Mouse (Mus musculus): Measurements from ENCODE around the gene Pbrm1.

Gene Pbrm1

GRCm38 (mm10) chr14:31133023-31133665 lies 114.2 kb downstream of the Pbrm1 start:
- no peak for DNase-seq (ENCODE audit: low spot score)

DNA sequence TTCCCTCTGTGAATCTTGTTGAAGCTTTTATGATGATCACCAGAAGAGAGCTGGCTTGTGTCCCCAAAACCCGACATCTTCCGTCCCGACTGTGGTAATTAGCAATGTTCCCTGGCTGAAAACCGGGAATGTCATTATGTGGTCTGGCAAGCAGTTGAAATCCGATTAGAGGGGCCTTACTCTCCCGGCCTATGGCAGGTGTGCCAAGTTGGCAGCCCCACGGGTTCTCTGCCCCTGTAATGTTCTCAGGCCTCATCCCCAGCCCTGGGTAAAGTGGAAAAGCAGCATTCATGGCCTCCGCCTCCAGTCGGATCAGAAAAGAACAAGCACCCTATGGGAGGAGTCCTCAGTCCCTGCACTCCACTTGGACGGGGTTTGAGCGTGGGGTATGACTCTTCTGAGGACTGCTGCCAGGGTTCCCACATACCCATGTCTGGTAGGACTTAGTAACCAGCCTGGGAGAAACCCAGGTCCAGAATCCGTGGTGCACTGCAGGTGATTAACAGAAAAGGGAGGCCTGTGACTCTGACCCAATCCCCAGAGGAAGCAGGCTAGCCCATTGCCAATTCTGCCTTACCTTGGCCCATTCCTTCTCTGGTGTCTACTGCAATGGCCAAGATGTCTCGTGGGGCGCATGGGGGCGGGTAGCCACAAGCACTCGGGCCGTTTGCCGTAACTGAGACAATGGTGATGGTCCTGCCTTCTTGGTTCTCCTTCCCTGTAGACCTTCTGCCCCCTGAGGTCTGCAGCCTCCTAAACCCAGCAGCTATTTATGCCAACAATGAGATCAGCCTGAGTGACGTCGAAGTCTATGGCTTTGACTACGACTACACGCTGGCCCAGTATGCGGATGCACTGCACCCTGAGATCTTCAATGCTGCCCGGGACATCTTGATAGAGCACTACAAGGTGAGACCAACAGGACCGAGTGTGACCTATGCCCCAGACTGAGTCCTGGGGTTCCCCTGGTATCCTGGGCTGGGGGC lies 115.4 kb downstream of the Pbrm1 start:
- no peak for DNase-seq (ENCODE audit: low spot score)

DNA sequence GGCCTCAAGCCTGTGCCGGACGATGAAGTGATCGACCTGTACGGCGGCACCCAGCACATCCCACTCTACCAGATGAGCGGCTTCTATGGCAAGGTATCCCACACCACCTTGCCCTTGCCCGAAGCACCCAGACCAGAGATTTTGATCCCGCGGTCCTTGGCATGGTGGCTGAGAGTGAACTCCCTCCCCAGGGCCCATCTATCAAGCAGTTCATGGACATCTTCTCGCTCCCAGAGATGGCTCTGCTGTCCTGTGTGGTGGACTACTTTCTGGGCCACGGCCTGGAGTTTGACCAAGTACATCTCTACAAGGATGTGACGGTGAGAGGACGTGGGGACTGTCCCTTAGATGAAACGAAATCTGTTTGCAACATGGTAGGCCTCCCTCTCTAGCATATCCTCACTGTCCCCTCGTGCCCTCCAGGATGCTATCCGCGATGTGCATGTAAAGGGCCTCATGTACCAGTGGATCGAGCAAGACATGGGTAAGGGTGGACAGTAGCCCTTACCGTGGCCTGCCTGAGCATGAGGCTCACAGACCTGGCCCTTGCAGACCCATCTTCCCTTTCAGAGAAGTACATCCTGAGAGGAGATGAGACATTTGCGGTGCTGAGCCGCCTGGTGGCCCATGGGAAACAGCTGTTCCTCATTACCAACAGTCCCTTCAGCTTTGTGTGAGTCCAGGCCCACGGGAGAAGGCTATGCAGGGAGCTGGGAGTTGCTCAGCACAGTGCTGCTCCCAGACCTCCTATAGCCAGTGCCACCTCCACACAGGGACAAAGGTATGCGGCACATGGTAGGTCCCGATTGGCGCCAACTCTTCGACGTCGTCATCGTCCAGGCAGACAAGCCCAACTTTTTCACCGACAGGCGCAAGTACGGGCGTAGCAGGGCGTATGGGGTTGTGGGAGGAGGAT lies 116.8 kb downstream of the Pbrm1 start:
- no peak for DNase-seq (ENCODE audit: low spot score)

DNA sequence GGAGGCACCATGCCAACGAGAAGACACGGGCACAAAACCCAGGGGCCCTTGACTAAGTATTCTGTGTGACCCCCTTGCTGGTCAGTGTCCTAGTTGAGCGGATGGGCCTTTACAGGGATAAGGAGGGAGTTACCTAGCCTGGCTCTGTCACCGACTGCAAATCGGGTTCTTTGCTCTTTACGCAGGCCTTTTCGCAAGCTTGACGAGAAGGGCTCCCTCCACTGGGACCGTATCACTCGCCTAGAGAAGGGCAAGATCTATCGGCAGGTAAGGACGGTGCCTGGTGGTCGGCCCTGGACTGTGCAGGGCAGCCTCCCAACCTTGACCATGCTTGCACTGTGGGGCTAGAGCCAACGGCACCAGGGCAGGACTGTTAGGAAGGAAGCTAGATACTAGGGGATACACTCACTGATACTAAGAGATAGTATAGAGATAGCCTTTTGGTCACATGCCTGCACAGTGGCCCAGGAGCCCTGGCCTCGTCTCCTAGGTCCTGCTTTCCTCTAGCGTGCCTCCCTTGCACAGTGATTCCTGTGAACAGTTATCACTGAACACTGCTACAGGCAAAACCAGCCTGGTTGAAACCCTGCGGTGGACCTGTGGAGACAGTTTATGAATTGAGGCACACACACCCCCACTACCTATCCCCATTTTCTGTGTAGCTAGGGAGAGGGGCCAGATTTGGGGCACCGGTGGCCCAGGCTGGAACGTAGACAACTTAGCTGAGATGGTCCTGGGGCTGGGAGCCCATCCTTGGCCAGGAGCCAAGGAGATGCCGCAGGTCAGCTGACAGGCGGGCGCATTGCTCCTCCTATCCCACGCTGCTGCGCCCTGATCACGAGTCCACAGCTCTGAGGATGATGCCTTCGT lies 117.7 kb downstream of the Pbrm1 start:
- no peak for DNase-seq (ENCODE audit: low spot score)

- DNase-seq (ENCODE audit: low spot score) = no peak
These were observed 118.3 kb downstream of the Pbrm1 start for GRCm38 (mm10) chr14:31137281-31137595.

- DNase-seq (ENCODE audit: low spot score) = no peak
These were observed 118.9 kb downstream of the Pbrm1 start for GRCm38 (mm10) chr14:31137791-31138190.

DNA sequence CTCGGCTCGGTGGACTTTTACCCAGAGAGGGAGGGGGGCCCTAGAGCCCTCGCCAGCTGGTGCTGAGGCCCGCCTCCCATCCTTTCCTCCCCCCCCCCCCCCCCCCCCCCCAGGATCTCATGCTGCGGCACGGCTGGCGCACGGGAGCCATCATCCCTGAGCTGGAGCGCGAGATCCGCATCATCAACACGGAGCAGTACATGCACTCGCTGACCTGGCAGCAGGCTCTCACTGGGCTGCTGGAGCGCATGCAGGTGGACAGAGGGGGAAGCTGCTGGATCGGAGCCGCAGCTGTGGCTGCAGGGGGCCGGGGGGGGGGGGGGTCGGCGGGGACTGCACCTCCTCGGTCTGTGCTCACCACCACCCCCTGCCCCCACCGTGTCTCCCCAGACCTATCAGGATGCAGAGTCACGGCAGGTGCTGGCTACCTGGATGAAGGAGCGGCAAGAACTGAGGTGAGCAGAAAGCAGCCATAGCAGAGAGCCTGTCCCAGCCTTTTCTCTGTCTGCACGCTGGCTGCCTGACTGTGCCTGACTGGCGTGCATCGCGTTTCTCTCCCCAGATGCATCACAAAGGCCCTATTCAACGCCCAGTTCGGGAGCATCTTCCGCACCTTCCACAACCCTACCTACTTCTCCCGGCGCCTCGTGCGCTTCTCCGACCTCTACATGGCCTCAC lies 119.4 kb downstream of the Pbrm1 start:
- DNase-seq (ENCODE audit: low spot score) = no peak

DNA sequence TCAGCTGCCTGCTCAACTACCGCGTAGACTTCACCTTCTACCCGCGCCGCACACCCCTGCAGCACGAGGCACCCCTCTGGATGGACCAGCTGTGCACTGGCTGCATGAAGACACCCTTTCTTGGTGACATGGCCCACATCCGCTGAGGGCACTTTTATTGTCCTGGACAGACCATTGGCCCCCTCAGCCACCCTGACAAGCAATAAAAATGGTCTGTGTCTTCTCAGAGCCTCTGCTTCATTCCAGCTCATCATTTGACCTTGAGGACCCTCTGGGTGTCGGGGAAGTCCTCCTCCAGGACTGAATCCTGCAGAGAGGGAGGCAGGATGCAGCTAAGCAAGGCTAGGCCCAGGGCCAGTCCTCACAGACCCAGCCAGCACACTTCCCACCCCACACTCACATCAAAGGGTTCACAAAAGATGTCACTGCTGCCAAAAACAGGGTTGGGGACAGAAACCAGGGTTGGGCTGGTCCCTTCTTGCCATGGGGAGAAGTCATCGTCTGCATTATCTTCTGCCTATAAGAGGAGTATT lies 120.0 kb downstream of the Pbrm1 start:
- no peak for DNase-seq (ENCODE audit: low spot score)

GRCm38 (mm10) chr14:31139666-31140065 lies 120.7 kb downstream of the Pbrm1 start:
- DNase-seq (ENCODE audit: low spot score) = no peak

DNA sequence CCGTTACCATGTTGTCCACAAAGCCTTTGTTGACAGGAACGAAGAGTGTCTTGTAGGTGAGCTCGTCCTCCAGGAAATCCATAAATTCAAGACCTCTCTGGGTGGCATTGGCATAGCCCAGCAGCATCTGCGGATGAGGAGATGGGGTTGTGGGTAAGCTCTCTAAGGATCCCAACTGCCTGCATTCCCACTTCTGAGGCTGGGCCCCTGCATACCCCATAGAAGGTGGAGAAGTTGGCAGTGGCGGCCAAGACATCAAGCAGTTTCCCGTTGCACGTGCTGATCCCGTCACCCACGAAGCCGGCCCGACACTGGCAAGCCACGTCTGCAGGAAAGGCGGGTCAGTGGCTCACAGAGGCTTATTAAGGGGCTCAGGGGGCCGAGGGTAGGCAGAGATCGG lies 121.2 kb downstream of the Pbrm1 start:
- no peak for DNase-seq (ENCODE audit: low spot score)

- DNase-seq (ENCODE audit: low spot score) = no peak
These were observed 122.1 kb downstream of the Pbrm1 start for GRCm38 (mm10) chr14:31141011-31141410.

DNA sequence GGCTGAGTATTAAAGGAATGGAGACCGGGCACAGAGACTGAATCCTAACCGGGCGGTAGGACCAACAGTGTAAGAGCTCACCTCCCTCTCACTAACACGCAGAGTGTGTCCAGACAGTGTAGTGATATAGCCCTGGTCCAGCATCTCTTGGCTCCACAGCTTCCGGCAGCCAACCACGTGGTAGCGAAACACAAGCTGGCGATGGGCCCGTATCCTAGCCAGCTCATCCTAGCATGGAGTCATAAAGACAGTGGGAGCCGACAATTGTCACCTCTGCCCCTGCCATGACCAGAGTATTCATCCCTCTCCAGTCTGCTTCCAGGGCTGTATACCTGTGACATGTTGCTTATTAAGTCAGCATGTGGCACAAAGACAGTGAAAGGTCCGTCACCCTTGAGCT lies 126.8 kb downstream of the Pbrm1 start:
- no peak for DNase-seq (ENCODE audit: low spot score)

DNA sequence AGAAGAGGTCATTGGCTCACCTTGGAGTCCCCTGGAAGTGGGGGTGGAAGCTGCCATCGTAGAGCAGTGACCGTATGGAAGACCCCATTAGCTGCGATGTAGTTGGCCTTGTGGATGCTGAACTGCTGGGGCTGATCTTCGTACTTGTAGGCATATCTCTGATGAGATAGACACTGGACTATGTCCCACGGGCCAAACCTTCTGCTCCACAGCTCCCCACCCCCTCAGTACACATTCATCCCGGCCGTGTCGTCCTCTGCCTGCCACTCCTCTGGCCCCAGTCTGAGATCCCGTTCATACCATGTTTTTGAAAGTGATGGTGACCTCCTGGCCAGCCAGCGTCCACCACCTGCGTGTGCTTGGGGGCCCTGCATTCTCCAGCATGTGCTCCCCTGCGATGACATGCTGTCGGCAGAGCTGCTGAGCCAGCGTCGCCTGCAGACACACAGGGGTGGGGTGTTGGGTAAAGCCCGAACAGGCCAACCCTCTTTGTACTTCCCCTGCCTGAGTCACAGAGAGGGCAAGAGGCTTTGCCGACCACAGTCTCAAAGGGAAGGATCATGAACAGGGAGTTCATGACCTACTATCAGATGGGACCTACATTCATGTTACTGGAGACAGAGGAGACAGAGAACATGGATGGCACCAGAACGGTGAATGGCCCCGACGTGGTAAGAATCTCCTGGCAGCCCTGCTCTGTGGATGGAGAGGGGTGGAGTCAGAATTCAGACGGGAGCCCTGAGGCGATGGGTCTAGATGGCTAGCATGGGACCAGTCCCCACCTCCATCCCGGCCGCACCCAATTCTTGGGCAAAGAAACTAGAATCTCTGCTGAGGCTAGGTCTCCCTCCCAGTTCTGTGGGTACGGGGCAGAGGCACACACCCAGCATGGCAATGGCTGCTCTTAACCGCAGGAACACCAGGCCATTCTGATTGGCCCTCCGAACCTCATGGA lies 141.5 kb downstream of the Pbrm1 start:
- DNase-seq (ENCODE audit: low spot score) = no peak

DNA sequence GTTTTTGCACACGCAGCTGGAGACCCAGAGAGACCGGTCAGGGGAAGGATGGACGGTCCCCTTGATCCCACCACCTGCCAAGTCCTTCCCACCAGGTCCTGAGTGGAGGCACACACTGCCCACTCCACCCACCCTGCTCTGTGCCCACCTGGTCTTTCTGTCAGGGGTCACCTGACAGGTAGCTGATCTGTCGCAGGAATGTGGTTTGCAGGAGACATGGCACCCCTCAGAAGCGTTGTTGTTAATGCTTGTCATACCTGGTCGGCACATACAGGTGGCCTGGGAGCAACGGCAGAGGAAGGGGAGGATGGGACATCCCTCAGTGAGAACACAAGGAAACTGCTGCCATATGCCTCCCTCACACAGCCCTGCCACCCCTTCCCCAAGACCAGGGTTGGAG lies 142.3 kb downstream of the Pbrm1 start:
- no peak for DNase-seq (ENCODE audit: low spot score)

- no peak for DNase-seq (ENCODE audit: low spot score)
These were observed 142.7 kb downstream of the Pbrm1 start for GRCm38 (mm10) chr14:31161638-31162037.

GRCm38 (mm10) chr14:31164067-31164466 lies 145.1 kb downstream of the Pbrm1 start:
- no peak for DNase-seq (ENCODE audit: low spot score)

- no peak for DNase-seq (ENCODE audit: low spot score)
These were observed 146.1 kb downstream of the Pbrm1 start for GRCm38 (mm10) chr14:31165010-31165409.

- DNase-seq (ENCODE audit: low spot score) = no peak
These were observed 146.5 kb downstream of the Pbrm1 start for GRCm38 (mm10) chr14:31165458-31165857.

GRCm38 (mm10) chr14:31165991-31166630 lies 147.2 kb downstream of the Pbrm1 start:
- DNase-seq (ENCODE audit: low spot score) = no peak

Data from T-cell, adult 2 months (primary cell).